Mouse (Mus musculus): Measurements from ENCODE around the gene Gm9964. TPM values are rescaled to one million over a fixed set of nuclear protein-coding genes. Genes with fewer than 3 reads are reported as not detected.
"Not testable (repeated sequence)": the region's sequence is repeated elsewhere in the genome, so short reads cannot be mapped to it uniquely, and the experiment has no call there.

Gm9964 gene
- polyA plus RNA-seq, 1 experiment, result not detected

GRCm38 (mm10) chr11:79325663-79326062, 29.0 kb upstream of the Gm9964 start:
- TF ChIP-seq POLR2A (IDR thresholded peaks at IDR 0.05; ENCODE audit: borderline replicate concordance, low read depth, low read length) (no peak), CTCF (IDR thresholded peaks at IDR 0.05; ENCODE audit: low read depth, low read length) (no peak)
- H3K4me3 ChIP-seq (ENCODE audit: insufficient read depth, low read length), result no peak overlapping the region
- peaks cover 4% of the 10 kb centered on the region; the same call in 1 of the 2 replicates for H3K4me1 ChIP-seq (ENCODE audit: control insufficient read depth, insufficient read depth, low read length)
- H3K27ac ChIP-seq (ENCODE audit: insufficient read depth, low read depth, low read length), result no peak overlapping the region

DNA sequence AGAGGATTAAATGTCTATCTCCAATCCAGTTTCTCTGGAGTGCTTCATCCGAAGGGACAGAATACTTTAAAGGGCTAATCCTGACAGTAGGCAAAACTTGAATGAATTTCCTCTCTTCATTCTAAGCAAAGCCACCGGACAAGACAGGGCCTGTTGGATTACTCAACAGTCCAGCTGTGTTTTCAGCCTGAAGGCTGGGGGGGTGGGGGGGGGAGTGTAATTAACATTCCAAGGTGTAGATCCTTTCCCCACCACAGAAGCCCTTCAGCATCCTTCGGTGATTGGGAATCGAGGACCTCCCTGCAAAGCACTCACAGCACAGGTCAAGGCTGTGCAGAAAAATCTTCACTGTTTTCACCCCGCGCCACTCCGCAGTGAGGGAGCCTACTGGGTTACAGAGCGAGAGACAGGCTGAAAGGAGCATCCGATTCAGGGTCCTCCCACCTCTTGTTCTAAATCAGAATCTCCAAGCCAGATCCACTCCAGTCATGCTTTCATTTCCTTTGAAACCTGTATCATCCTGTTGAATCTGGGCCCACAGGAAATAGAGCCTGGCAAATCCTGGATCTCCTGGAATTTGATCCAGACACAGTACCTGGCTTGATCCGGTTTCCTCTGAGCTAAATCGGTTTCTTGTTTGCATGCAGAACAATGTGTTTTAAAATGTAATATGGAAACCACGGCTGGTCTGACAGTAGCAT, 27.4 kb upstream of the Gm9964 start:
- TF ChIP-seq POLR2A (IDR thresholded peaks at IDR 0.05; ENCODE audit: borderline replicate concordance, low read depth, low read length) (no peak), CTCF (IDR thresholded peaks at IDR 0.05; ENCODE audit: low read depth, low read length) (no peak)

DNA sequence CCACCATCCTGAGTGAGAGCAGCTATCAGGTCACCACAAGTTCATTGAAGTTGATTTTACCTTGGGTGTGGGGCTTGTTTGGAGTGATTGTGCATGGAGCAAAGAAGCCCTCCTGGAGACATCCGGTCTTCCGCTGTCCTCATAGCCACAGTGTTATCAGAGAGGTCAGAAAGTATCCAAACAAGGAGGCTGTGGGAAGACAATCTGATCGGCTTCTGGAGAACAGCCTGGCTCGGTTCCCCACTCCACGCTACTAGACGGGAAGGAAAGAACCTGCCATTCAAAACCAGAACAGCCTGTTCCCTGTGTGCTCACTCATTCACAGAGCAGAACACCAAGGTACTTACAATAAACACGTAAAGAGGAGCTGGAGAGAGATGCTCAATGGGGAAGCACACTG, 23.1 kb upstream of the Gm9964 start:
- TF ChIP-seq POLR2A (IDR thresholded peaks at IDR 0.05; ENCODE audit: borderline replicate concordance, low read depth, low read length), result no peak
- TF ChIP-seq CTCF (IDR thresholded peaks at IDR 0.05; ENCODE audit: low read depth, low read length), result no peak
- H3K27ac ChIP-seq (ENCODE audit: insufficient read depth, low read depth, low read length), result no peak overlapping the region
- H3K4me3 ChIP-seq (ENCODE audit: insufficient read depth, low read length), result no peak overlapping the region
- H3K4me1 ChIP-seq (ENCODE audit: control insufficient read depth, insufficient read depth, low read length), result no peaks in the 10 kb centered on the region

More for the DNA sequence above, 27.4 kb upstream of the Gm9964 start:
- H3K27ac ChIP-seq (ENCODE audit: insufficient read depth, low read depth, low read length), result no peak overlapping the region
- H3K4me3 ChIP-seq (ENCODE audit: insufficient read depth, low read length), result no peak overlapping the region
- H3K4me1 ChIP-seq (ENCODE audit: control insufficient read depth, insufficient read depth, low read length), result peaks cover 4% of the 10 kb centered on the region; the same call in 1 of the 2 replicates

GRCm38 (mm10) chr11:79316807-79317345, 20.2 kb upstream of the Gm9964 start:
- Histone ChIP-seq H3K27ac (ENCODE audit: insufficient read depth, low read depth, low read length) (no peak overlapping the region), H3K4me3 (ENCODE audit: insufficient read depth, low read length) (no peak overlapping the region), H3K4me1 (ENCODE audit: control insufficient read depth, insufficient read depth, low read length) (peaks cover 4% of the 10 kb centered on the region)
- no peak for TF ChIP-seq POLR2A (IDR thresholded peaks at IDR 0.05; ENCODE audit: borderline replicate concordance, low read depth, low read length)
- no peak for TF ChIP-seq CTCF (IDR thresholded peaks at IDR 0.05; ENCODE audit: low read depth, low read length)

DNA sequence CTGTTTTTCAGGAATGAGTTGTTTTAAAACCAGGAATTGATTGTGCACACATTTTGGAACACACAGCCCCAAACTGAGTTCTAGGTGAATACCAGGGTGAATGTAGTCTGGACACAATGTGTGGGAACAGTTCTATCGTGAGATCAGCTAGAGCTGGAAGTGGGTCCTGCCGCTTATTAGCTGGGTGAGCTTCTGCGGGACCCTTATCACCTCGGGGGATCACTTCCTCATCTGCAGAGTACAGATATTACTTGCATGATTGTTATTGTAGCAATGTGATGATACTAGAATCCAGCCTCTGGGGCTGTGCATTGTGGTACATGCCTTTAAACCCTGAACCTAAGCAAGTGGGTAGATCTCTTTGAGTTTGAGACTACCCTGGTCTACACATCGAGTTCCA, 13.8 kb upstream of the Gm9964 start:
- no peak for TF ChIP-seq POLR2A (IDR thresholded peaks at IDR 0.05; ENCODE audit: borderline replicate concordance, low read depth, low read length)
- Histone ChIP-seq H3K4me3 (ENCODE audit: insufficient read depth, low read length) (no peak overlapping the region), H3K27ac (ENCODE audit: insufficient read depth, low read depth, low read length) (no peak overlapping the region), H3K4me1 (ENCODE audit: control insufficient read depth, insufficient read depth, low read length) (peaks cover 33% of the 10 kb centered on the region)

- H3K4me3 ChIP-seq (ENCODE audit: insufficient read depth, low read length), result no peak overlapping the region
- H3K4me1 ChIP-seq (ENCODE audit: control insufficient read depth, insufficient read depth, low read length), result peaks cover 41% of the 10 kb centered on the region
- 0 out of 2 replicates have a peak overlapping the region, but pooled peaks have one; percentile 98 for H3K27ac ChIP-seq (ENCODE audit: insufficient read depth, low read depth, low read length)
- no peak for TF ChIP-seq CTCF (IDR thresholded peaks at IDR 0.05; ENCODE audit: low read depth, low read length)
- TF ChIP-seq POLR2A (IDR thresholded peaks at IDR 0.05; ENCODE audit: borderline replicate concordance, low read depth, low read length), result no peak
These were observed 11.0 kb upstream of the Gm9964 start for GRCm38 (mm10) chr11:79307560-79308200.

- peak overlapping the region; percentile 10; the same call in 1 of the 2 replicates for H3K4me3 ChIP-seq (ENCODE audit: insufficient read depth, low read length)
- H3K27ac ChIP-seq (ENCODE audit: insufficient read depth, low read depth, low read length), result peak overlapping the region; percentile 98
- TF ChIP-seq CTCF (IDR thresholded peaks at IDR 0.05; ENCODE audit: low read depth, low read length) (no peak; the same call in 1 of the 2 replicates), POLR2A (IDR thresholded peaks at IDR 0.05; ENCODE audit: borderline replicate concordance, low read depth, low read length) (no peak)
- peaks cover 39% of the 10 kb centered on the region for H3K4me1 ChIP-seq (ENCODE audit: control insufficient read depth, insufficient read depth, low read length)
These were observed 10.3 kb upstream of the Gm9964 start for GRCm38 (mm10) chr11:79306996-79307395.

GRCm38 (mm10) chr11:79306510-79306909, 9.8 kb upstream of the Gm9964 start:
- TF ChIP-seq CTCF (IDR thresholded peaks at IDR 0.05; ENCODE audit: low read depth, low read length), result no peak
- TF ChIP-seq POLR2A (IDR thresholded peaks at IDR 0.05; ENCODE audit: borderline replicate concordance, low read depth, low read length), result no peak
- Histone ChIP-seq H3K4me1 (ENCODE audit: control insufficient read depth, insufficient read depth, low read length) (peaks cover 34% of the 10 kb centered on the region), H3K4me3 (ENCODE audit: insufficient read depth, low read length) (peak overlapping the region; percentile 10), H3K27ac (ENCODE audit: insufficient read depth, low read depth, low read length) (peak overlapping the region; percentile 98)

- Histone ChIP-seq H3K4me3 (ENCODE audit: insufficient read depth, low read length) (peak overlapping the region; percentile 10), H3K27ac (ENCODE audit: insufficient read depth, low read depth, low read length) (peak overlapping the region; percentile 98), H3K4me1 (ENCODE audit: control insufficient read depth, insufficient read depth, low read length) (peaks cover 34% of the 10 kb centered on the region)
- TF ChIP-seq CTCF (IDR thresholded peaks at IDR 0.05; ENCODE audit: low read depth, low read length), result no peak
- no peak for TF ChIP-seq POLR2A (IDR thresholded peaks at IDR 0.05; ENCODE audit: borderline replicate concordance, low read depth, low read length)
These were observed 9.1 kb upstream of the Gm9964 start for GRCm38 (mm10) chr11:79305697-79306340.

- not testable (repeated sequence) for H3K27ac ChIP-seq (ENCODE audit: insufficient read depth, low read depth, low read length); H3K4me3 ChIP-seq (ENCODE audit: insufficient read depth, low read length)
- H3K4me1 ChIP-seq (ENCODE audit: control insufficient read depth, insufficient read depth, low read length), result peaks cover 34% of the 10 kb centered on the region
These were observed 7.5 kb upstream of the Gm9964 start for GRCm38 (mm10) chr11:79304245-79304644.
